Mouse (Mus musculus) kidney, postnatal 36 days (tissue): ENCODE measurements around the gene Kalrn.

Experiments
- DNase-seq, 2 experiments: peaks; one replicate each; pipeline ENCODE4 v3.0.0; 2021 to 2022; ENCODE audit warnings: mixed read lengths in 2 of 2

The Kalrn gene

DNA sequence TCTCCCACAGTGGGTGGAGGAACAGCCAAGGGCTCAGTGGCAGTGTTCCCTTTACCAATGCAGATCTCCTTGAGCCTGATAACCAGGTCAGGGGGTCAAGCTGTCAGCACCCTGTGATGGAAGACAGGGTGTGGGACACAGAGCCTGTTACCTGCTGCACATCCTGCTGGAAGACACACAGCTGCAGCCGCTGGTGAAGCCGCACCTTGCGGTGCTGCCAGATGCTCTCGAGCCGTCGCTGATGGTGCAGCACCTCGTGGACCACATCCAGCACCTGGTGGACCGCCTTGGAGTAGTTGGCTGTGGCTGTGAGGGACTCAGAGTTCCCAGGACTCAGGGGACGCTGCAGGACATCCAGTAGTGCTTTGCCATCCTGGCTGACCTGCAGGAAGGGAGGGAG, 265.9 kb downstream of the Kalrn start:
- DNase-seq, result no peak

DNA sequence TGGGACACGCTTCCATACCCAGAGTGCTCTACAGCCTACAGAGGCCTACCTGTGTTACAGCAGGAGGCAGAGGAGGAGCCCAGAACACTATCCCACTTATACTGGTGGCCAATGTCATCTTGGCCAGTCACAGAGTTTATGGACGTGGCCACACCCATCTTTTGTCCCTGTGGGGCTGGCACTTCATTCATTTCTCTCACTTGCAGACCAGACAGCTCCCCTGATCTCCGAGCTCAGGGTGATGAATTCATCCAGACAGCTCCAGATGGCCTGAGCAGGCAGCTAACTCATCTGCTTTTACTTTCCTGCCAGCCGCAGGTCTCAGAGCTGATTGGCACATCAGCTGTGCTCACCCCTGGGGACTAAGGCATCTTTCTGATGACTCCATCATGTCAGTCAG, 267.7 kb downstream of the Kalrn start:
- no peak for DNase-seq

DNA sequence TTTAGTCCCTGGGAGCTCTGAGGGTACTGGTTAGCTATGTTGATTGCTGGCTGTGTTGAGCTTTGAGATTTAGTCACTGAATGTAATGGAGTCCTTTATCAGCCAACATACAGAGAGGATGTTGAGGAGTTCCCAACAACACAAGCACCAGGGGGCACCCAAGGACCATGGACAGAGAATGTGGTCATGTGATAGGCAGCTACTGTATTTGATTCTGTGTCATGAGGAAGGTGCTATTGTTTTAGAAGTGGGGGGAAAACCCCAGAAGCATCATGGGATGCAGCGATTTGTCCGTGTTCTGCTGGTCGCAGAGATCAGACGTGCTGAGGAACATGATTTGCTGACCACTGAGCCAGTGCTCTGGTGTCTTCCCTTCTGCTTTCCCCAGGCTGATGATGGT, 269.5 kb downstream of the Kalrn start:
- DNase-seq, result peak; percentile 8 to 23

DNA sequence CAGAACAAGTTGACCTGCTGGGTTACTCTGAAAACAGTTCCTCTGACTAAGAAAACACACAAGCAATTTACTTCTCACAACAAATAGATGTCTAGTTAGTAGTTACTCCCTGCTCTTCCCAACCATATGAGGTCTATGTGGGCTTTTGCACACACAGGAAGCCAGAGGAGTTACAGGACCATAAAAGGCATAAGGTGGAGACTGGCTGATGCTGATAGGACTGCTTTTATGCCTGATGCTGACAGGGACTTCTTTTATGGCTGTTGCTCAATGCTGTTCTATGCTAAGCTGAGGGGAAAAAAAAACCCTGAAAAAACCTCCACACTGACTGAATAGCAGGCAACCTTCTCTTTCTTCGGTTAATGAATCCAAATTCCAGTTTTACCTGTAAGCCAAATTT, 270.8 kb downstream of the Kalrn start:
- no peak for DNase-seq

DNA sequence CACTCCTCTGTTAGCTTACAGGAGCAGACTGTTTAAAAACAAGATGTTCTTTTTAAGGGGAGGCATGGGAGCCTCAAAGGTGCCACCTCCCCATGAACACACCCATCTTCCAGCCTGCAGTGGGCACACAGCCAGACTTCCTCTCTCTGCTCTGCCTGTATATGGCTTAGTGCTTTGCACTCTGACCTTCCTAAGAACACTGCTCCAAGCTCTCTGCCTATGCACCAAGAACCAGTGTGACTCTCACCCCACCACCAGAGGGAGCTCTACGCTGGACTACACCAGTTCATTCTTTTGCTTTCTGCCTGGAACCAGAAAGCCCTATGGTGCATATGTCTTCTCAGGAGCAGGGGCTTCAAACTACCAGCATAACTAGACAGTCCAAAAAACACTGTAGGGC, 271.3 kb downstream of the Kalrn start:
- DNase-seq, result peak; percentile 17 to 72

DNA sequence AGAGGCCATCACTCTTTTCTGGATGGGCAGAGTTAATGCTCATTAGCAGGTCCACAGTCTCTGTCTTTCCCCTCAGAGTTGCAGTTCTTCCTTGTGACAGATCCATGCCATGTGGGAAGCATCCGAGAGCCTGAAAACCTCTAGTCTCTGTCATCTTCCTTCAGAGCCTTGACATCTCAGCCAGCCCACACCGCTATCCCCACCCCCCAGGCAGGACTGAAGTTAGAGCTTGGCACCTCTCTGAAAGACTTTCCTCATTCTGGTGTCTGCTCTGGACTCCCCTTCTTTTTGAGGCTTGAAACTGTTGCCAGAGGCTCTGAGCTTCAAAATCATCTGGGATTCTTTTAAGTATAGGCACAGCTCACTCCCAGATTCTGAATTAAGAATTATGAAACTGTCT, 274.1 kb downstream of the Kalrn start:
- no peak for DNase-seq

DNA sequence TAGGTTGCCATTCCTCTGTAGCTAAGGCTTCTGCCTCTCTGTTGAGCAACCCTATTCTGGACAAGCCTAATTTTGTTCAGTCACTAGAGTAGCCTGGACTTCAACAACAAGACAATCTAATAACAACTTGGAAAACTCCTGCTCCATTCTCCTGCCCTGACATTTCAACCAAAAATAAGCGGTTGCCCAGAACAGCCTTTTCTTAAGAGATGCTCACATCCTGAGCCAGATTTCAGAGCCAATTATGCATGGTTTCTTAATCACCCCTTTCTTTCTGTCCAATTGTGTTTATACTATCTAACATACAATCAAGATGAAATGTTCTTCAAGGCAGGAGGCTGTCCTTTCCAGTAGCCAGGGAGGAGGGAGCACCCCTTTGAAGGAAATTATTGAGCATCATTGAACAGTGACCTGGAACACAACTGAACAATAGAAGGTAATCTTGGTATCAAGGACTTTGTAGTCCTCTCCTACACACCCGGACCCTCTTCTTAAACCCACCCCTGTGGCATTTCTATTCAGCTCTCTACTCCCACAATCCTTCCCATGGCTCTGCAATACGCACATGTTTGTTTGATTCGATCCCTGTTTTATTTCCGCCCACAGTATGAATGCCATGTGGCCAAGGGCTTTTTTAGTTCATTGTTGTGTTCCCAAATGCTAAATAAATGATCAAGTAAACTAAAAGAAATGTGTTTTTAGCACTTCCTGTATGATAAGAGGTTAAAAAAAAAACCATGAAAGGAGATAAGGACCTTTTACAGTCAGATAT, 275.2 kb downstream of the Kalrn start:
- no peak for DNase-seq

DNA sequence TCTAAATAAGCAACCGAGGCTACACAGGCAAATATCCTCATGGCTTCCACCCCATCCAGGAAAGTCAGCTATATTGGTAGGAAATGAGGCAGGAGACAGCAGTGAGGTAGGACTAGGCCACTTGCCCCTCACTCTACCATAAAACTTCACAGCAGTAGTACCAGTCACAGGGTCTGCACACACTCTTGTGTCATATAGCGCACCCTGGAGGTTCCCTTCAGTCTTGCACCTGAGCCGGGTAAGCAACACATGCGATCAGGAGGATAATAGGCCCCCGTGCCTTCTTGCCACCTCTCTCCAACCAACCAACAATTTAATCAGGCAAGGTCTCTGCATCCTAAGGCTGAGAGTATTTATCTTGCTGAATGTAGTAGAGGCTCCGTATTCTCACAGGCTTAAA, 278.8 kb downstream of the Kalrn start:
- peak; percentile 9 to 42 for DNase-seq

DNA sequence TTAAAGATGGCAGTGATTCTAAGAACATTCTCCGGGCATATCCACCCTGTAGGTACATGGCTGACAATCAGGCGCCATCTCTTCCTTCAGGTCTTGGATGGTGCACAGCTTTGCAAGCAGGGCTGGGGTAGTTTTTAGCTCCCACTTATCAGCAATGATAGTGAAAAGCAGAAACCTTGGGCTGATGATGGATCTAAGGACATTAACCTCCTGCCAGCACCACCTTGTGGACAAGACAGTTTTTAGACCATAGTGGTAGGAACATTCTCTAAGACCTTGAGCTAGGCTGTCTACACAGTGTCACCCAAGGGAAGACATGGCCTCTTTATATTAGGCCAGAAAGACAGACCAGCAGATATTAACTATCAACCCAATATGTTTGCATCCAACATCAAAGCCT, 279.7 kb downstream of the Kalrn start:
- DNase-seq, result peak in 1 of 2 experiments; percentile 25

DNA sequence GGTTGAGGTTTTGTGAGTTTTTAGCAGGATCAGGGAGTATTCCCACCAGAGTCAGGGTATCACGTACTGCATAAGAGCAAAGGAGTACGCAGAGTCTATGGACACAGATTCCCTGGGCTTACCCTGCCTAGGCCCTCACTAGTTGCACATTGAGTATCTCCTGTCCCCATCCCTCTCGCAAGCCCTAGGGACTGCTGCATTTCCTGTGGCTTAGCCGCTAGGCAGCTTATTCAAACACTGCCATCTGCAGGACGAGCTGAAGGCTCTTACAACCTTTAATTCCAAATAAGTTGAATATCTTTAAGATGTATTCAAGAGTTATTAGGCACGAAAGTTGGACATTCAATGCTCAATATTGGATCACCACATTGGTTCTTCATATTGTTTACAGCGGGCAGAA, 283.7 kb downstream of the Kalrn start:
- DNase-seq, result peak in 1 of 2 experiments; percentile 29

DNA sequence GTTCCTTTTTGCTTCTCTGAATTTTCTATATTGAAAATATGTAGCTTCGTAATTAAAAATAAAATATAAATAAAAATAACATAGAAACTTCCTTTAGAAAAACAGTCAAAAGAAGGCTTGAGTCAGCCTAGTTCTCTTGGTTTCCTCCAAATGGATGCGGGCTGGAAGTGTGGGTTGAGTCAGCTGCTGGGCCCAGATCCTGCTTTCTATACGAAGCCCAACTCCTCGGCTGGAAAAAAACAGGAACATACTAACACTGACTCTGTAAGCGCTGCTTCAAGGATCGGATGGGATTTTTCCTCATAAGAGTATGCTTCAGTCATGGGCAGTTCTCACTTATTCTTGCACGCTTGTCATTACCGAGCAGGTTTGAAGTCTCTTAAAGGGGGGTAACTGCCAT, 291.3 kb downstream of the Kalrn start:
- no peak for DNase-seq

DNA sequence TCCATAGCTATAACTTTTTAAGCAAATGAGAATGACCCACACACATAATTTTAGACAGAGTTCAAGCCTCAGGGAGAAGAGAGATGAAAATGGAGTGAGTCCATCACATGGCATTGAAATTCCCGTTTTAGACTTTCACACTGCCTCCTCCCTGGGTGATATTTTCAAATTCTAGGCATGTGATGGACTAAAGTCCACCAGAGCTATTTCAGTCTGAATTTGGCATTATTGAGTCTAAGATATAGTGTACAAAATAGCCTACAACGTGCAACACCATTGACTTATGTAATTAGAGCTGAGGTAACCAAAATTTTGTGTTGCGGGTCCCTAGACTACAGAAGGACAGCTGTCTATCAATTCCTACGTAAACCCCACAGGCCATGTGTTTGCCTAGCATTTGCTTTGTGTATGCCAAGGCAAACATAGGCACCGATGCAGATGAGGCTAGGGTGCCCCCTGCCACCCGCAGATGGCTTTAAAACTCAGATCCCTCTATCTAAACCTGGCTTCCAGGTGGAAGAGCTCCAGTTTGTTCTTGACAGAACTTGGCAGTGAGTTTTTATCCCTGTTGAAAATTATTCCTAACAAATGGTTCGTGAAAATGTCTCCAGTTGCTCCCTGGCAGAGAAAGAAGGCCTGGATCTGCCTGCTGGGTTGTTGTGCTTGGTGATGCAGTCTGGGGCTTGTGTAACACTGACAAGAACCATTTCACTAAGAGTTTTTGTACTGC, 293.5 kb downstream of the Kalrn start:
- no peak for DNase-seq

DNA sequence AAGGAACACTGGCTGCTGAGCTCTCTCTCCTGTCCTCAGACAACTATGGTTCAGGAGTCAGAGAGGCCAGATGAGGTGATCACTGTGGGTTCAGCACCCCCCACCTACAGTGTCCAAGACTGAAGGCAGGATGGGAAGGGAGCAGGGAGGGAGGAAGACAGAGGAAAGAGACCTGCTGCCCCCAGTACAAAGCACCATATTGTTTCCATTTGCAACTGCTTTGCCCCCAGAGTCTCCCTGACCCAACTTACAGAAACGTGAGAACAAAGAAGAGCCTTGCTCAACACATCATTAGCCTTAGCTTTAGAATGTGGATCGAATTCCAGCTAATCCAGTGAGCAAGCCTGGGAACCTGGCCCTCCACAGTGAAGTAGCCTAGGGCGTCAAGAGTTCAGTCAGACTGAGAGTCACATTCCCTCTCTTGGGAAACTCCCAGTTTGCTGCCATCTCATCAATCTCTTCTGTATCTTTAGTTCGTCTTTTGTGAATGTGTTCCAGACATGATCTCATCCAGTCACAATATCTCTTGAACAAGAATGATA, 295.0 kb downstream of the Kalrn start:
- no peak for DNase-seq

DNA sequence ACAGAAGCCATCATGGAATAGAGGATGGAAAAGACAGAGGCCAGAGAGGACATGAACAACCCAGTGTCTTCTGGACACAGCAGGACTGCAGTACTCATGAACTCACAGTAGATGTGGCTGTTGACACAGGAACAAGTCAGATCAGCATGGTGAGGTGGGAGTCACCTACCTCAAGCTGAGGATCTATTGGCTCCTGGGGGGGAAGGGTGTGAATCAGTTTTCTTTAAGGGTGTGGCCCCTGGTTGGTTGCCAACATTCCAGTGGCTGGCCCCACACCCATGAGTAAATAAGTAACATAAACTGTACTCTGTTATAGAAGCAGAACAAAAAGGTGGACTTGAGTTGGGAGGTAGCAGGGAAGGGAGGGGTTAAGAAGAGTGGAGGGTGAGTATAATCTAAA, 298.7 kb downstream of the Kalrn start:
- peak; percentile 18 to 29 for DNase-seq

DNA sequence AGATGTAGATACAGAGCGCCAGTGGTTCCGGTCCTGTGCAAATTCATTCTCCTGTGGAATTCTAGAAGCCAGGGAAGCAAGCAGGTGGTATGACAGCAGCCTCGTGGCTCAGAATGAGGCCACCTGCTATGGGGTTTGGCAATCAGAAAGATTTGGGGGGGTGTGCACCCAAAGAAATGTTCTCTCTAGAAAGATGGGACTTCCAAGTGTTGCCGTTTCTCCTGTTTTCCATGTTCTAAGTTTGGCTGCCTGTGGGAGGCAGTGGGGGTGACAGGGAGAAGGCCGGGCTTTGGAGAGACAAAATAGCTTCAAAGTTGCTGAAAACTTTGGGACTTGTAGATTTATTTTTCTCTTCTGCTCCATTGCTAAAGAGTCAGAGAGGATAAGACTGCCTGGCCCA, 301.9 kb downstream of the Kalrn start:
- DNase-seq, result no peak

DNA sequence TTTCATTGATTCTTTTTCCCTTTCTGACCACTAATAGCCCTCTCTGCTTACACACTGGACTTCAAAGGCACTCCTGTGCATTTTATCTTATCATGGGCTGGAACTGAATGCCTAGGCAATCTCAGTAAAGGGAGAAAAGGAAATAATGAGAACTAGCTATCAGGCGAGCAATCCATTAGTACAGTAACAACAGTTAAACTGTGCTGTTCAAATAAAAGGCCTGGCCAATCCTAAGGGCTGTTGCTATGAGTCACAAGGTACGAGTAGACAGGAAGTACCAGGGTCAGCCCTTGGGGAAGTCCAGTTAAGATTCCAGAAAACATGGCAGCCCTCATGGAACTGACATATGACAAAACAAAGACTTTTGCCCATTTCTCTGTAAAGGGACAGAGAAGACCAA, 302.7 kb downstream of the Kalrn start:
- DNase-seq, result no peak

DNA sequence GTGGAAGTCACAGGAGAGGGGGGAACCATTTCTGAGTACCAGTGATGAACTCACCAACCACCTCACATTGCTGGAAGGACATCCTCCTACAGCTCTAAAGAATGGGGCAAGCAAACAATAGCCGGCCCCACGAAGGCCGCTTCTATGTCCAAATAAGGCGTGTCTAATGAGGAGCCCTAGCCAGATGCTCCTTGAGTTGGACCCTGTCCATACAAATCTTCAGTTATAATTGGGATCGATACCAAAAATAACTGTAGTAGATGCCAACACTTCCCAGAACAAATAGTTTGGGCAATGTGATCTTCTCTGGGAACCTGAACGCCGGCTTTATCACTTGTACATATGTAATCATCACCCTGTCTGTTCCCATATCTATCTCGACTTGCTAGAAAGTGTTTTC, 303.7 kb downstream of the Kalrn start:
- DNase-seq, result no peak

DNA sequence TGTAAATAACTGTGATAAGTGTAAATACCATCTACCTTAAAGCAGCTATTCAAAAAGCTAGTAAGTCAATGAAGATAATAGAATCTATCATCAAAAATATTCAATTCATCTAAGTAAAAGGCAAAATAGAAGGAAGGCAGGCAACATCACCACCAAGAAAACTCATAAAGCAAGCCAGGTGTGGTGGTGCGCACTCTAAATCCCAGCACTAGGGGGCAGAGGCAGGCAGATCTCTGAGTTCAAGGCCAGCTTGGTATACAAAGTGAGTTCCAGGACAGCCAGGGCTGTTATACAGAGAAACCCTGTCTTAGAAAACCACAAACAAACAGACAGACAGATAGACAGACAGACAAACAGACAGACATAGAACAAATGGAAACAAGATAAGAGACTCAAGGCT, 305.6 kb downstream of the Kalrn start:
- peak in 1 of 2 experiments; percentile 28 for DNase-seq

DNA sequence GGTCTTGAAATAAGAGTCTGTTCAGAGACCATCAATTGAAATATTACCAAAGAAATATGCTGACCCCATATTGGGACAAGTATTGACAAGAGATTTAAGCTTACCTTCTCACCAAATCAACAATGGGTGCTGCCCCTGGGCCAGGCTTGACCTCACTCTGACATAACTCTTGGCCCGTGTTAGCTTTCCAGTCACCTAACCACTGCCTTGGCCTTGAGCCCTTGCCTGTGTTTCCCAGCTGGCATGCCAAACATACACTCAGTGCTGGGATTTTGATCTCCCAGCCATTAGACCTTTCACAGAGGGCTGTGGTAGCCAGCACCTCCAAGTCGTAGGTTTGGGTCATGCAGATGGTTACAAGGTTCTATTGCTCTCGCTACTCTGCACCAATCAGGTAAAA, 308.7 kb downstream of the Kalrn start:
- DNase-seq, result no peak

DNA sequence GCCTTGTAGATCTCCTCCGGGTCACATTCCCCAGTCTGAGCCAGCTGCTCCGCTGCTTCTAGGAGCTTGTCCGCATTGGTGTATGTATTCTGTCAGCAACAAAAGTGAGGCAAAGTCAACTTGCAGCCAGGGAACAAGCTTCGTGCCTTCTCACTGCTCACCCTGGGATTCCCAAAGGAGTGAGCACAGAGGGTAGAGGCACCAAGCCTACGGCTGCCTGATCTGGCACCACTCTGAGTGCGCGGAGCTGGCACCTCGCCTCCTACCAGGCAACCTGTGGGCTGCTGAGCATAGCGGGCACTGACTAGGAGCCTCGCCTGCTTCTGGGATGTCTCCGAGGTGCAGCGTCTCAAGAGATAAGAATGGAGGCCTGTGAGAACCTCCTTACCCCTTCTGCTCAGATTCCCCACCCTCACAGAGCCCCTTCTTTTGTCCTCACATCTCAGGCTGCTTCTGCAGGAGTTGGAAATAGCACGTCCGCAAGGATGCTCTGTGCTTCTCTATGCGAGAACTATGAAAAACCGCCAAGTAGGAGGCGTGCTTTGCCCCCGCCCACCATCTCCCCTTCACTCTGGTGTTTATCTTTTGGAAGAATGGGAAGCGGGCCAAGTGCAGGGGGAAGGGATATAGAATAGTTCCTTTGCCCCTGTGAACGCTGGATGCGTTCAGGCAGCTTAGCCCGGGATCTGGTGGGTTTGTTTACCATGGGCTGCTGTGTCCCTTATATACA, 310.4 kb downstream of the Kalrn start:
- DNase-seq, result no peak

DNA sequence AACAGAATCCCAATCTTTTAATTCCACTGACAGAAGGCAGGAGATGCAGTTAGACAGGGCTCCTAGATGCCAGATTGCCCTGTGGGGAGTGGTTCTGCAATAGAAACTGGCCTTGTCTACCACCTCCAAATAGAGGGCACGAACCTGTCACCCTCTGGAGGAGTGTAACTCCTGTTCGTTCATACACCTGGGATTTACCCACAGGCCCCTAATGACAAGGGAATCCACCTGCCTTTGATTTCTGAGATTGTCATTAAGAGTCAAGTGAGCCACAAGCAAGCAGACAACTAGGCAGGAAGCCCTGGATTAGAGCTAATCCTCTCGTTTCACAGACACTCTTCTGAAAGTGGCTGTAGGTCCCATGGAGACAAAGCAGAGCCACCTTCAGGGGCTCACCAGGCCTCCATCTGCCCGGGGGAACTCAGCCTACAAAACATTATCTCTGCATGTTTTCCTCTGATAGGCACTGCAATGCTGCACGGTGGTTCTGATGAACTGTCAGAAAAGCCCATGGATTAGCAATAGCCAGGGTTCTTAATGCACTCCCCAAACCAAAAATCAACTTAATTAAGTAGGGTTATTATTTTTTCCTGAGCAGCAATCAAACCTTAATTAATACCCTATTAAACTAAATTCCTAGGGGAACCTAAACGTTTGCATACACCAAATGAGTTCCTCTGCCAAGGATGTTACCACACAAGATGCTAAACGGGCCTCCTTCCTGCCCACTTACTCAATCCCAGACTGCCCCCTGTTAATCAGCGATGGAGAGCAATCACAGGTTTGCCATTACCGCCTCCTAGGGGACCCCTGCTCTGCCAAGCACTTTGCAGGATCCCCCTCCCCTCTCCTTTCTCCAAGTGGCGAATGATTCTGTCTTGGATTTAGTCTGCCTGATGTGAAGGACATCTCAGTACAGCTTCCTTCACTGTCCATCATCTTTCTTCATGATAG, 312.1 kb downstream of the Kalrn start:
- DNase-seq, result no peak

DNA sequence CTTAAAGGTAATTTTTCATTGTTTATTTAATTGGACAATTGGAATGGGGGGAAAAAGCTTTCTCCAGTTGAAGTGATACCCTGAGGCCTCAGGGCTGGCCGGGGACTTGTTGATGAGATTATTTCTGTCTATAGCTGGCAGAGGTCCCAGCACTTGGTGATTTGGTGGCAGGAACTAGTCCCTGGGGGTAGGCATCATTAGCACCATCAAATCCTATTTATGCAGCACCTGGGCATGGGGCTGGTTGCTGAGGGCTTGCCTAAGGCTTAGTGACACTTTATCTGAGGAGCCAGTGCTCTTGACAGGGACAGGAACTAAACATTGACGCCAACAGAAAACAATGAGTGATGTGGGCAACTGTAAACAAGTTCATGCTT, 318.7 kb downstream of the Kalrn start:
- DNase-seq, result no peak
